11 mouse cellular contexts compared by ENCODE assay signal in genomic region chr6:72254588-72255075, GRCm38 (mm10). TPM values are rescaled to one million over a fixed set of nuclear protein-coding genes. Genes with fewer than 3 reads are reported as not detected.
A peak's percentile ranks its signal among the peaks of the same experiment; 100 is the strongest.
DNase-seq lines count a peak whose midpoint lies in the region; ATAC-seq and TF ChIP-seq lines count a peak whose summit lies in the region.
"Had no signal": no experiment of that assay in that cellular context is flagged by ENCODE, and none has a peak within 500 bp of the region (broad histone marks: within the 10 kb centered on the region; RNA-seq: fewer than 3 reads in every experiment).

No protein-coding gene starts in this region.

- no peak for TF ChIP-seq CTCF in hindbrain, postnatal 0 days (IDR thresholded peaks at IDR 0.05; ENCODE audit: low read depth)

- ATAC-seq in kidney, embryonic 15.5 days (replicated peaks; ENCODE audit: low FRiP score), result 0 out of 2 replicates have a peak, but pooled peaks have one; percentile 15
- ATAC-seq in embryonic facial prominence, embryonic 12.5 days (ENCODE audit: insufficient number of reproducible peaks, insufficient read depth, low FRiP score, low TSS enrichment), result peak; percentile 68; the same call in 1 of the 2 replicates
- ATAC-seq in hindbrain, postnatal 0 days, result peak; percentile 52

- DNase-seq in kidney, adult 11 months, result no peak
- peak; percentile 48 to 60 for DNase-seq in heart, adult 9 months (ENCODE audit: low spot score in 2 of 2)
- peak; percentile 24 for DNase-seq in hindbrain, postnatal 0 days (ENCODE audit: low spot score)
- DNase-seq in left cerebral cortex, postnatal 10 days (ENCODE audit: extremely low spot score in 1 of 2, low spot score in 2 of 2), result no peak
- no peak for DNase-seq in adrenal gland, postnatal 25 days
- DNase-seq in urinary bladder, postnatal 36 days (ENCODE audit: low spot score in 2 of 2), result no peak

- H3K4me3 ChIP-seq in kidney, embryonic 15.5 days (replicated peaks), result no peak overlapping the region
- no peak overlapping the region for H3K4me3 ChIP-seq in embryonic facial prominence, embryonic 12.5 days
- H3K4me3 ChIP-seq in hindbrain, postnatal 0 days (ENCODE audit: low read length), result no peak overlapping the region

- H3K4me2 ChIP-seq in kidney, embryonic 15.5 days, result no peak overlapping the region
- no peak overlapping the region for H3K4me2 ChIP-seq in embryonic facial prominence, embryonic 12.5 days (replicated peaks)
- H3K4me2 ChIP-seq in hindbrain, postnatal 0 days (ENCODE audit: low read depth, low read length), result no peak overlapping the region

- no peaks in the 10 kb centered on the region for H3K36me3 ChIP-seq in kidney, embryonic 15.5 days
- H3K36me3 ChIP-seq in embryonic facial prominence, embryonic 12.5 days, result no peaks in the 10 kb centered on the region
- H3K36me3 ChIP-seq in hindbrain, postnatal 0 days (ENCODE audit: insufficient read depth, low read length), result no peaks in the 10 kb centered on the region

- no peaks in the 10 kb centered on the region for H3K9me3 ChIP-seq in kidney, embryonic 15.5 days (replicated peaks)
- H3K9me3 ChIP-seq in embryonic facial prominence, embryonic 12.5 days, result no peaks in the 10 kb centered on the region
- H3K9me3 ChIP-seq in hindbrain, postnatal 0 days (ENCODE audit: low read length), result no peaks in the 10 kb centered on the region

- H3K27me3 ChIP-seq in kidney, embryonic 15.5 days, result no peaks in the 10 kb centered on the region; the same call in 1 of the 2 replicates
- no peaks in the 10 kb centered on the region for H3K27me3 ChIP-seq in embryonic facial prominence, embryonic 12.5 days
- no peaks in the 10 kb centered on the region for H3K27me3 ChIP-seq in hindbrain, postnatal 0 days (ENCODE audit: insufficient read depth, low read length)

- H3K27ac ChIP-seq in kidney, embryonic 15.5 days, result no peak overlapping the region
- no peak overlapping the region for H3K27ac ChIP-seq in embryonic facial prominence, embryonic 12.5 days
- peak overlapping the region; percentile 46; the same call in 1 of the 2 replicates for H3K27ac ChIP-seq in hindbrain, postnatal 0 days
- H3K27ac ChIP-seq: liver, embryonic 14.5 days had no signal

- intact Hi-C loops in left cerebral cortex, postnatal 10 days (cut with DNase I), result no loop called here

- no peak overlapping the region for H3K9ac ChIP-seq in kidney, embryonic 15.5 days
- H3K9ac ChIP-seq in embryonic facial prominence, embryonic 12.5 days, result no peak overlapping the region
- no peak overlapping the region for H3K9ac ChIP-seq in hindbrain, postnatal 0 days (replicated peaks; ENCODE audit: low read length)
- H3K9ac ChIP-seq: liver, embryonic 14.5 days had no signal

- 55% methylated on average over 10 of the region's 10 CpGs for WGBS in kidney, embryonic 15.5 days
- 54% methylated on average over 10 of the region's 10 CpGs for WGBS in embryonic facial prominence, embryonic 12.5 days
- 48% methylated on average over 10 of the region's 10 CpGs for WGBS in hindbrain, postnatal 0 days

- no peaks in the 10 kb centered on the region for H3K4me1 ChIP-seq in kidney, embryonic 15.5 days
- H3K4me1 ChIP-seq in embryonic facial prominence, embryonic 12.5 days, result peaks cover 10% of the 10 kb centered on the region; the same call in 1 of the 2 replicates
- peaks cover 7% of the 10 kb centered on the region for H3K4me1 ChIP-seq in hindbrain, postnatal 0 days (ENCODE audit: insufficient read depth, low read length)

RNA-seq across cellular contexts. Expression of gene Atoh8, which starts 19.3 kb away (rescaled TPM):
- 18.5 and 18.9 TPM in 2 replicates for polyA plus RNA-seq in kidney, embryonic 15.5 days (2015; fragmentation: Nextera tagmentation; extraction: Ambion mirVana)
- 16.4 and 18.6 TPM in 2 replicates for polyA plus RNA-seq in embryonic facial prominence, embryonic 12.5 days (2016; fragmentation: Nextera tagmentation; extraction: Ambion mirVana)
- total RNA-seq in hindbrain, postnatal 0 days (2014; rRNA removed), result 6.5 and 8.1 TPM in 2 replicates
- 3.8 and 5.2 TPM in 2 replicates for polyA plus RNA-seq in hindbrain, postnatal 0 days (2015; fragmentation: Nextera tagmentation; extraction: Ambion mirVana)
- total RNA-seq in left cerebral cortex, postnatal 10 days (2021), result 1 to 10 TPM; 1.1 to 1.7 TPM
- total RNA-seq in adrenal gland, postnatal 25 days (2021), result 2.2 and 3.3 TPM in 2 replicates

RNA-seq across cellular contexts. Expression of gene Sftpb, which starts 49.8 kb away (rescaled TPM):
- polyA plus RNA-seq in kidney, embryonic 15.5 days (2015; fragmentation: Nextera tagmentation; extraction: Ambion mirVana), result not detected in 2 replicates
- polyA plus RNA-seq in embryonic facial prominence, embryonic 12.5 days (2016; fragmentation: Nextera tagmentation; extraction: Ambion mirVana), result not detected in 2 replicates
- 1.4 TPM in 1 of 2 replicates, not detected in the other for total RNA-seq in hindbrain, postnatal 0 days (2014; rRNA removed)
- polyA plus RNA-seq in hindbrain, postnatal 0 days (2015; fragmentation: Nextera tagmentation; extraction: Ambion mirVana), result 0.18 and 0.29 TPM in 2 replicates
- total RNA-seq in left cerebral cortex, postnatal 10 days (2021), result not detected
- not detected in 2 replicates for total RNA-seq in adrenal gland, postnatal 25 days (2021)
- polyA plus RNA-seq: C2C12; cortical plate, adult 2 months; liver, embryonic 14.5 days had no signal

Comparison
In these comparisons a context has a peak if more than half of its experiments do, and no peak if none do; other contexts are left out.
1. ATAC-seq: peak in every context shown above with its lines; median percentile 68 in embryonic facial prominence, embryonic 12.5 days; 52 in hindbrain, postnatal 0 days; 15 in kidney, embryonic 15.5 days.
2. DNase-seq: peak in heart, adult 9 months (2 of 2) and hindbrain, postnatal 0 days (single experiment); none in kidney, adult 11 months (single experiment), left cerebral cortex, postnatal 10 days (0 of 2), adrenal gland, postnatal 25 days (single experiment) and urinary bladder, postnatal 36 days (0 of 2).